Mouse (Mus musculus): Measurements from ENCODE around the gene 2010111I01Rik. TPM values are rescaled to one million over a fixed set of nuclear protein-coding genes. Genes with fewer than 3 reads are reported as not detected.
"Not testable (repeated sequence)": the region's sequence is repeated elsewhere in the genome, so short reads cannot be mapped to it uniquely, and the experiment has no call there.

Gene 2010111I01Rik
- polyA plus RNA-seq, 1 experiment from 2014 or later = 250 TPM

GRCm38 (mm10) chr13:63225796-63226583 lies 261.3 kb downstream of the 2010111I01Rik start:
- no peaks in the 10 kb centered on the region for H3K27me3 ChIP-seq
- no peak overlapping the region for H3K4me3 ChIP-seq
- WGBS = 79% methylated on average over 8 of the region's 8 CpGs
- peaks cover 10% of the 10 kb centered on the region for H3K4me1 ChIP-seq
- no peak for ATAC-seq (ENCODE audit: low FRiP score, low read depth)
- H3K9me3 ChIP-seq = no peaks in the 10 kb centered on the region
- no peak overlapping the region for H3K4me2 ChIP-seq (replicated peaks)
- no peak overlapping the region for H3K9ac ChIP-seq
- peaks cover 4% of the 10 kb centered on the region; the same call in 1 of the 2 replicates for H3K36me3 ChIP-seq
- no peak overlapping the region for H3K27ac ChIP-seq

GRCm38 (mm10) chr13:63227785-63228184 lies 263.1 kb downstream of the 2010111I01Rik start:
- no peak overlapping the region for H3K4me3 ChIP-seq

GRCm38 (mm10) chr13:63230955-63231701 lies 266.4 kb downstream of the 2010111I01Rik start:
- Histone ChIP-seq H3K4me3 (no peak overlapping the region), H3K9me3 (no peaks in the 10 kb centered on the region), H3K9ac (no peak overlapping the region), H3K4me2 (replicated peaks) (no peak overlapping the region), H3K27me3 (no peaks in the 10 kb centered on the region), H3K27ac (peak overlapping the region; percentile 58; the same call in 1 of the 2 replicates), H3K36me3 (0 out of 2 replicates have a peak, but pooled peaks cover 4% of the 10 kb centered on the region), H3K4me1 (peaks cover 22% of the 10 kb centered on the region)
- 84% methylated on average over 7 of the region's 7 CpGs for WGBS
- ATAC-seq (ENCODE audit: low FRiP score, low read depth) = peak; percentile 32; the same call in 1 of the 2 replicates

More at GRCm38 (mm10) chr13:63227785-63228184, 263.1 kb downstream of the 2010111I01Rik start:
- Histone ChIP-seq H3K4me2 (replicated peaks) (no peak overlapping the region), H3K36me3 (peaks cover 4% of the 10 kb centered on the region; the same call in 1 of the 2 replicates), H3K27ac (no peak overlapping the region), H3K27me3 (no peaks in the 10 kb centered on the region), H3K4me1 (peaks cover 20% of the 10 kb centered on the region), H3K9me3 (no peaks in the 10 kb centered on the region), H3K9ac (no peak overlapping the region)
- ATAC-seq (ENCODE audit: low FRiP score, low read depth) = no peak
- 84% methylated on average over 3 of the region's 3 CpGs for WGBS

- WGBS = 22% methylated on average over 3 of the region's 3 CpGs
- peak; percentile 71 for ATAC-seq (ENCODE audit: low FRiP score, low read depth)
- H3K4me2 ChIP-seq (replicated peaks) = no peak overlapping the region
- H3K9ac ChIP-seq = no peak overlapping the region
- H3K27ac ChIP-seq = peak overlapping the region; percentile 58
- peaks cover 23% of the 10 kb centered on the region for H3K4me1 ChIP-seq
- H3K9me3 ChIP-seq = no peaks in the 10 kb centered on the region
- no peaks in the 10 kb centered on the region for H3K27me3 ChIP-seq
- H3K4me3 ChIP-seq = no peak overlapping the region
- H3K36me3 ChIP-seq = 0 out of 2 replicates have a peak, but pooled peaks cover 4% of the 10 kb centered on the region
Observed at GRCm38 (mm10) chr13:63231702-63232070, 267.0 kb downstream of the 2010111I01Rik start.

- 68% methylated on average over 2 of the region's 2 CpGs for WGBS
- H3K4me1 ChIP-seq = peaks cover 23% of the 10 kb centered on the region
- no peak for ATAC-seq (ENCODE audit: low FRiP score, low read depth)
- H3K9me3 ChIP-seq = no peaks in the 10 kb centered on the region
- no peak overlapping the region for H3K9ac ChIP-seq
- 0 out of 2 replicates have a peak, but pooled peaks cover 4% of the 10 kb centered on the region for H3K36me3 ChIP-seq
- no peak overlapping the region for H3K4me2 ChIP-seq (replicated peaks)
- H3K27ac ChIP-seq = no peak overlapping the region
- H3K27me3 ChIP-seq = no peaks in the 10 kb centered on the region
- no peak overlapping the region for H3K4me3 ChIP-seq
Observed at GRCm38 (mm10) chr13:63232558-63232957, 267.9 kb downstream of the 2010111I01Rik start.

GRCm38 (mm10) chr13:63234520-63234919 lies 269.8 kb downstream of the 2010111I01Rik start:
- H3K4me3 ChIP-seq; H3K27me3 ChIP-seq; ATAC-seq (ENCODE audit: low FRiP score, low read depth); H3K4me2 ChIP-seq (replicated peaks); H3K9ac ChIP-seq; H3K36me3 ChIP-seq; H3K27ac ChIP-seq; H3K9me3 ChIP-seq: not testable (repeated sequence)
- peaks cover 32% of the 10 kb centered on the region for H3K4me1 ChIP-seq

GRCm38 (mm10) chr13:63235551-63235950 lies 270.9 kb downstream of the 2010111I01Rik start:
- no peaks in the 10 kb centered on the region for H3K9me3 ChIP-seq
- H3K27me3 ChIP-seq = no peaks in the 10 kb centered on the region
- ATAC-seq (ENCODE audit: low FRiP score, low read depth) = no peak
- H3K9ac ChIP-seq = no peak overlapping the region
- H3K4me2 ChIP-seq (replicated peaks) = no peak overlapping the region
- peaks cover 32% of the 10 kb centered on the region for H3K4me1 ChIP-seq
- H3K4me3 ChIP-seq = no peak overlapping the region
- 80% methylated on average over 3 of the region's 3 CpGs for WGBS
- no peaks in the 10 kb centered on the region for H3K36me3 ChIP-seq
- no peak overlapping the region for H3K27ac ChIP-seq

GRCm38 (mm10) chr13:63236159-63236893 lies 271.6 kb downstream of the 2010111I01Rik start:
- no peaks in the 10 kb centered on the region for H3K27me3 ChIP-seq

GRCm38 (mm10) chr13:63238045-63238444 lies 273.4 kb downstream of the 2010111I01Rik start:
- H3K4me2 ChIP-seq (replicated peaks) = peak overlapping the region; percentile 91; the same call in 1 of the 2 replicates
- 77% methylated on average over 7 of the region's 7 CpGs for WGBS
- no peak for ATAC-seq (ENCODE audit: low FRiP score, low read depth)
- H3K27me3 ChIP-seq = no peaks in the 10 kb centered on the region
- H3K9me3 ChIP-seq = no peaks in the 10 kb centered on the region
- H3K27ac ChIP-seq = peak overlapping the region; percentile 99
- H3K36me3 ChIP-seq = peaks cover 3% of the 10 kb centered on the region; the same call in 1 of the 2 replicates
- H3K4me3 ChIP-seq = no peak overlapping the region
- peaks cover 41% of the 10 kb centered on the region for H3K4me1 ChIP-seq
- H3K9ac ChIP-seq = no peak overlapping the region

More at GRCm38 (mm10) chr13:63236159-63236893, 271.6 kb downstream of the 2010111I01Rik start:
- no peak for ATAC-seq (ENCODE audit: low FRiP score, low read depth)
- Histone ChIP-seq H3K36me3 (no peaks in the 10 kb centered on the region), H3K4me2 (replicated peaks) (no peak overlapping the region), H3K4me3 (no peak overlapping the region), H3K9ac (no peak overlapping the region), H3K4me1 (peaks cover 31% of the 10 kb centered on the region), H3K9me3 (no peaks in the 10 kb centered on the region), H3K27ac (no peak overlapping the region)
- WGBS = 36% methylated on average over 5 of the region's 5 CpGs

- peaks cover 6% of the 10 kb centered on the region for H3K36me3 ChIP-seq
- peak overlapping the region; percentile 87 for H3K4me3 ChIP-seq
- peak overlapping the region; percentile 99 for H3K9ac ChIP-seq
- WGBS = 3% methylated on average over 11 of the region's 11 CpGs
- H3K9me3 ChIP-seq = no peaks in the 10 kb centered on the region
- peaks cover 51% of the 10 kb centered on the region for H3K4me1 ChIP-seq
- peak overlapping the region; percentile 91 for H3K4me2 ChIP-seq (replicated peaks)
- no peaks in the 10 kb centered on the region for H3K27me3 ChIP-seq
- peak; percentile 68 for ATAC-seq (ENCODE audit: low FRiP score, low read depth)
- peak overlapping the region; percentile 99 for H3K27ac ChIP-seq
Observed at GRCm38 (mm10) chr13:63239301-63239804, 274.7 kb downstream of the 2010111I01Rik start.

- Histone ChIP-seq H3K27ac (peak overlapping the region; percentile 99), H3K4me2 (replicated peaks) (peak overlapping the region; percentile 91), H3K4me3 (peak overlapping the region; percentile 87), H3K36me3 (peaks cover 10% of the 10 kb centered on the region), H3K27me3 (no peaks in the 10 kb centered on the region), H3K4me1 (peaks cover 58% of the 10 kb centered on the region), H3K9ac (peak overlapping the region; percentile 99), H3K9me3 (no peaks in the 10 kb centered on the region)
- under 1% methylated on average over 50 of the region's 51 CpGs for WGBS
- peak; percentile 73 for ATAC-seq (ENCODE audit: low FRiP score, low read depth)
Observed at GRCm38 (mm10) chr13:63239877-63240671, 275.4 kb downstream of the 2010111I01Rik start.

Measured in limb, embryonic 13.5 days (tissue).